Mouse (Mus musculus) intestine, embryonic 16.5 days (tissue): ENCODE data around the gene Mrgpre. TPM values are rescaled to one million over a fixed set of nuclear protein-coding genes. Genes with fewer than 3 reads are reported as not detected.

Experiments
- ATAC-seq: fragments of 200-750 bp; cut with Nextera tagmentation; 2 replicates; pipeline ENCODE4 v1.8.0; 2017; ENCODE audit warnings: moderate TSS enrichment, moderate library complexity
- H3K27ac ChIP-seq: fragments of 300-500 bp; sonication (generic); 2 replicates; pipeline ENCODE4 v1.5.1; 2014; ENCODE audit warnings: mild to moderate bottlenecking, low read length
- H3K27me3 ChIP-seq: fragments of 300-500 bp; sonication (generic); replicated peaks from 2 replicates; pipeline ENCODE4 v1.6.1; 2014; ENCODE audit warnings: low read length, control low read depth, mixed read lengths; ENCODE audit not compliant: control insufficient read depth, insufficient read depth
- H3K36me3 ChIP-seq: fragments of 300-500 bp; sonication (generic); 2 replicates; pipeline ENCODE4 v1.6.1; 2014; ENCODE audit warnings: low read length, control low read depth; ENCODE audit not compliant: control insufficient read depth, insufficient read depth
- H3K4me1 ChIP-seq: fragments of 300-500 bp; sonication (generic); 2 replicates; pipeline ENCODE4 v1.6.1; 2014; ENCODE audit warnings: low read length, control low read depth, mixed read lengths; ENCODE audit not compliant: control insufficient read depth, insufficient read depth
- H3K4me2 ChIP-seq: fragments of 300-500 bp; sonication (generic); 2 replicates; pipeline ENCODE4 v1.6.1; 2014; ENCODE audit warnings: low read depth, low read length, control low read depth
- H3K4me3 ChIP-seq: fragments of 300-500 bp; sonication (generic); 2 replicates; pipeline ENCODE4 v1.5.1; 2014; ENCODE audit warnings: mild to moderate bottlenecking, low read length
- H3K9ac ChIP-seq: fragments of 300-500 bp; sonication (generic); 2 replicates; pipeline ENCODE4 v1.6.1; 2014; ENCODE audit warnings: low read depth, low read length
- H3K9me3 ChIP-seq: fragments of 300-500 bp; sonication (generic); 2 replicates; pipeline ENCODE4 v1.6.1; 2016; ENCODE audit warnings: low read length, control low read depth; ENCODE audit not compliant: control insufficient read depth
- WGBS: fragments of 180-500 bp; shearing (Covaris S2); extraction: QIAGEN DNeasy Blood & Tissue Kit; methylation state at CpG from one replicate; pipeline ENCODE4 v1.1.7; 2014; 5-methylcytosine and 5-hydroxymethylcytosine counted together
- polyA plus RNA-seq: library from polyadenylated mRNA; unstranded; fragments of >200 nt; fragmentation: Nextera tagmentation; extraction: Ambion mirVana; gene quantifications from 2 replicates; pipeline ENCODE4 v1.2.1, GENCODE M21; 2015

Gene Mrgpre
- polyA plus RNA-seq, 1 experiment from 2014 or later, result 1.4 TPM

- 63% methylated on average over 3 of the region's 3 CpGs for WGBS
- Histone ChIP-seq H3K27me3 (peaks cover 6% of the 10 kb centered on the region; the same call in 1 of the 2 replicates), H3K36me3 (no peaks in the 10 kb centered on the region), H3K9me3 (no peaks in the 10 kb centered on the region), H3K27ac (no peak overlapping the region), H3K9ac (no peak overlapping the region), H3K4me3 (no peak overlapping the region), H3K4me2 (no peak overlapping the region), H3K4me1 (peaks cover 5% of the 10 kb centered on the region)
- ATAC-seq, result no peak
Measured at GRCm38 (mm10) chr7:143758956-143759355, 25.3 kb downstream of the Mrgpre start.

GRCm38 (mm10) chr7:143757696-143758095 is 26.6 kb downstream of the Mrgpre start:
- WGBS, result 65% methylated on average over 3 of the region's 3 CpGs
- no peak; the same call in 1 of the 2 replicates for ATAC-seq
- Histone ChIP-seq H3K9me3 (no peaks in the 10 kb centered on the region), H3K4me3 (no peak overlapping the region), H3K27me3 (peaks cover 6% of the 10 kb centered on the region; the same call in 1 of the 2 replicates), H3K9ac (no peak overlapping the region), H3K4me2 (no peak overlapping the region), H3K27ac (no peak overlapping the region), H3K36me3 (no peaks in the 10 kb centered on the region), H3K4me1 (peaks cover 5% of the 10 kb centered on the region)

- Histone ChIP-seq H3K9me3 (no peaks in the 10 kb centered on the region), H3K4me1 (peaks cover 5% of the 10 kb centered on the region), H3K9ac (peak overlapping the region; percentile 62), H3K4me2 (peak overlapping the region; percentile 88), H3K27ac (no peak overlapping the region), H3K36me3 (no peaks in the 10 kb centered on the region), H3K4me3 (peak overlapping the region; percentile 50), H3K27me3 (peaks cover 6% of the 10 kb centered on the region; the same call in 1 of the 2 replicates)
- WGBS, result under 1% methylated on average over 15 of the region's 15 CpGs
- ATAC-seq, result peak; percentile 91
Measured at GRCm38 (mm10) chr7:143757027-143757390, 27.3 kb downstream of the Mrgpre start.

- WGBS, result 24% methylated on average over 22 of the region's 22 CpGs
- peak within 1 kb of the TSS; percentile 50 for H3K4me3 ChIP-seq
- no peak within 1 kb of the TSS for H3K27ac ChIP-seq
- peak within 1 kb of the TSS; percentile 88 for H3K4me2 ChIP-seq
- H3K27me3 ChIP-seq, result peaks cover 6% of the 10 kb centered on the region; the same call in 1 of the 2 replicates
- no peaks in the 10 kb centered on the region for H3K36me3 ChIP-seq
- H3K4me1 ChIP-seq, result peaks cover 5% of the 10 kb centered on the region
- ATAC-seq, result 0 out of 2 replicates have a peak, but pooled peaks have one; percentile 10
- H3K9me3 ChIP-seq, result no peaks in the 10 kb centered on the region
- H3K9ac ChIP-seq, result peak within 1 kb of the TSS; percentile 62
Measured at GRCm38 (mm10) chr7:143756125-143757026, 27.9 kb downstream of the Mrgpre start, which contains the start of gene Osbpl5. Gene Osbpl5 (minus strand): TSS chr7:143756985.

- 74% methylated on average over 9 of the region's 9 CpGs for WGBS
- H3K9me3 ChIP-seq, result no peaks in the 10 kb centered on the region
- no peak overlapping the region for H3K9ac ChIP-seq
- H3K27me3 ChIP-seq, result peaks cover 6% of the 10 kb centered on the region; the same call in 1 of the 2 replicates
- no peak overlapping the region for H3K4me3 ChIP-seq
- no peak for ATAC-seq
- H3K36me3 ChIP-seq, result no peaks in the 10 kb centered on the region
- H3K4me2 ChIP-seq, result no peak overlapping the region
- H3K4me1 ChIP-seq, result peaks cover 5% of the 10 kb centered on the region
- H3K27ac ChIP-seq, result no peak overlapping the region
Measured at GRCm38 (mm10) chr7:143755357-143756124, 28.8 kb downstream of the Mrgpre start.

GRCm38 (mm10) chr7:143753990-143754715 is 30.1 kb downstream of the Mrgpre start:
- 34% methylated on average over 5 of the region's 5 CpGs for WGBS
- H3K4me2 ChIP-seq, result no peak overlapping the region
- no peaks in the 10 kb centered on the region for H3K9me3 ChIP-seq
- H3K4me1 ChIP-seq, result peaks cover 5% of the 10 kb centered on the region
- peaks cover 6% of the 10 kb centered on the region; the same call in 1 of the 2 replicates for H3K27me3 ChIP-seq
- no peak overlapping the region for H3K9ac ChIP-seq
- H3K27ac ChIP-seq, result no peak overlapping the region
- ATAC-seq, result no peak
- H3K4me3 ChIP-seq, result no peak overlapping the region
- H3K36me3 ChIP-seq, result no peaks in the 10 kb centered on the region

- Histone ChIP-seq H3K36me3 (no peaks in the 10 kb centered on the region), H3K4me1 (peaks cover 10% of the 10 kb centered on the region)
- WGBS, result 77% methylated on average over 3 of the region's 3 CpGs
Measured at GRCm38 (mm10) chr7:143752606-143753005, 31.7 kb downstream of the Mrgpre start.

GRCm38 (mm10) chr7:143752056-143752455 is 32.2 kb downstream of the Mrgpre start:
- H3K36me3 ChIP-seq, result no peaks in the 10 kb centered on the region
- no peak overlapping the region for H3K4me3 ChIP-seq
- H3K4me1 ChIP-seq, result peaks cover 10% of the 10 kb centered on the region
- peak; percentile 41 for ATAC-seq
- no peak overlapping the region for H3K27ac ChIP-seq
- H3K27me3 ChIP-seq, result peaks cover 6% of the 10 kb centered on the region; the same call in 1 of the 2 replicates
- 53% methylated on average over 4 of the region's 4 CpGs for WGBS
- H3K4me2 ChIP-seq, result no peak overlapping the region
- no peak overlapping the region for H3K9ac ChIP-seq
- H3K9me3 ChIP-seq, result no peaks in the 10 kb centered on the region

More at GRCm38 (mm10) chr7:143752606-143753005, 31.7 kb downstream of the Mrgpre start:
- no peaks in the 10 kb centered on the region for H3K9me3 ChIP-seq
- no peak overlapping the region for H3K4me3 ChIP-seq
- no peak overlapping the region for H3K9ac ChIP-seq
- no peak overlapping the region for H3K4me2 ChIP-seq
- peaks cover 6% of the 10 kb centered on the region; the same call in 1 of the 2 replicates for H3K27me3 ChIP-seq
- H3K27ac ChIP-seq, result no peak overlapping the region
- no peak for ATAC-seq
